Mouse (Mus musculus): Measurements from ENCODE around the gene Tmem203. TPM values are rescaled to one million over a fixed set of nuclear protein-coding genes. Genes with fewer than 3 reads are reported as not detected.

Gene Tmem203
- polyA plus RNA-seq, 1 experiment from 2014 or later, result 16.4 TPM

- Histone ChIP-seq H3K9me3 (ENCODE audit: low read depth, low read length) (no peaks in the 10 kb centered on the region), H3K4me2 (peak overlapping the region; percentile 93), H3K4me3 (ENCODE audit: low read depth, low read length) (peak overlapping the region; percentile 49), H3K9ac (peak overlapping the region; percentile 48), H3K4me1 (ENCODE audit: insufficient read depth) (0 out of 2 replicates have a peak, but pooled peaks cover 4% of the 10 kb centered on the region), H3K27ac (ENCODE audit: low read depth) (peak overlapping the region; percentile 46; the same call in 1 of the 2 replicates), H3K36me3 (ENCODE audit: insufficient read depth) (no peaks in the 10 kb centered on the region), H3K27me3 (ENCODE audit: insufficient read depth, low read length) (peaks cover 23% of the 10 kb centered on the region)
- ATAC-seq (ENCODE audit: insufficient read depth) (peak; percentile 19; the same call in 1 of the 2 replicates), DNase-seq (no peak)
- no peak for TF ChIP-seq CTCF (IDR thresholded peaks at IDR 0.05; ENCODE audit: low read depth)
- 50% methylated on average over 8 of the region's 8 CpGs for WGBS
Measured at GRCm38 (mm10) chr2:25240310-25240709, 14.9 kb upstream of the Tmem203 start.

- ATAC-seq (ENCODE audit: insufficient read depth) (peak; percentile 83), DNase-seq (peak; percentile 87)
- peak overlapping the region; percentile 93 for H3K4me2 ChIP-seq
- no peak for TF ChIP-seq CTCF (IDR thresholded peaks at IDR 0.05; ENCODE audit: low read depth)
- peak overlapping the region; percentile 48 for H3K9ac ChIP-seq
- no peaks in the 10 kb centered on the region for H3K9me3 ChIP-seq (ENCODE audit: low read depth, low read length)
- 1% methylated on average over 29 of the region's 29 CpGs for WGBS
- H3K4me3 ChIP-seq (ENCODE audit: low read depth, low read length), result peak overlapping the region; percentile 49
- H3K4me1 ChIP-seq (ENCODE audit: insufficient read depth), result 0 out of 2 replicates have a peak, but pooled peaks cover 4% of the 10 kb centered on the region
- H3K27ac ChIP-seq (ENCODE audit: low read depth), result 0 out of 2 replicates have a peak overlapping the region, but pooled peaks have one; percentile 46
- peaks cover 23% of the 10 kb centered on the region for H3K27me3 ChIP-seq (ENCODE audit: insufficient read depth, low read length)
- H3K36me3 ChIP-seq (ENCODE audit: insufficient read depth), result peaks cover 5% of the 10 kb centered on the region; the same call in 1 of the 2 replicates
Measured at GRCm38 (mm10) chr2:25240723-25241437, 14.4 kb upstream of the Tmem203 start.

GRCm38 (mm10) chr2:25241438-25241775 is 13.8 kb upstream of the Tmem203 start:
- no peak overlapping the region for H3K9ac ChIP-seq
- H3K4me3 ChIP-seq (ENCODE audit: low read depth, low read length), result peak overlapping the region; percentile 49; the same call in 1 of the 2 replicates
- 0 out of 2 replicates have a peak, but pooled peaks cover 4% of the 10 kb centered on the region for H3K4me1 ChIP-seq (ENCODE audit: insufficient read depth)
- no peaks in the 10 kb centered on the region for H3K9me3 ChIP-seq (ENCODE audit: low read depth, low read length)
- DNase-seq, result no peak
- peaks cover 23% of the 10 kb centered on the region for H3K27me3 ChIP-seq (ENCODE audit: insufficient read depth, low read length)
- H3K27ac ChIP-seq (ENCODE audit: low read depth), result no peak overlapping the region
- 8% methylated on average over 6 of the region's 6 CpGs for WGBS
- peak overlapping the region; percentile 93 for H3K4me2 ChIP-seq
- peak; percentile 21; the same call in 1 of the 2 replicates for ATAC-seq (ENCODE audit: insufficient read depth)
- H3K36me3 ChIP-seq (ENCODE audit: insufficient read depth), result peaks cover 10% of the 10 kb centered on the region; the same call in 1 of the 2 replicates
- TF ChIP-seq CTCF (IDR thresholded peaks at IDR 0.05; ENCODE audit: low read depth), result no peak

- H3K9me3 ChIP-seq (ENCODE audit: low read depth, low read length), result no peaks in the 10 kb centered on the region
- peak within 1 kb of the TSS; percentile 49 for H3K4me3 ChIP-seq (ENCODE audit: low read depth, low read length)
- WGBS, result 1% methylated on average over 59 of the region's 59 CpGs
- ATAC-seq (ENCODE audit: insufficient read depth) (no peak), DNase-seq (no peak)
- no peak for TF ChIP-seq CTCF (IDR thresholded peaks at IDR 0.05; ENCODE audit: low read depth)
- no peak within 1 kb of the TSS for H3K27ac ChIP-seq (ENCODE audit: low read depth)
- 0 out of 2 replicates have a peak, but pooled peaks cover 4% of the 10 kb centered on the region for H3K4me1 ChIP-seq (ENCODE audit: insufficient read depth)
- H3K9ac ChIP-seq, result peak within 1 kb of the TSS; percentile 60
- peaks cover 11% of the 10 kb centered on the region; the same call in 1 of the 2 replicates for H3K36me3 ChIP-seq (ENCODE audit: insufficient read depth)
- peaks cover 23% of the 10 kb centered on the region for H3K27me3 ChIP-seq (ENCODE audit: insufficient read depth, low read length)
- H3K4me2 ChIP-seq, result peak within 1 kb of the TSS; percentile 93
Measured at GRCm38 (mm10) chr2:25242101-25242506, 13.1 kb upstream of the Tmem203 start, which contains the start of the genes Rnf208 and Cysrt1. Gene Rnf208, plus strand, starts transcription at chr2:25242255. Gene Cysrt1, minus strand, starts transcription at chr2:25242452.

- no peak for DNase-seq
- H3K27me3 ChIP-seq (ENCODE audit: insufficient read depth, low read length), result peaks cover 23% of the 10 kb centered on the region
- no peak overlapping the region for H3K4me3 ChIP-seq (ENCODE audit: low read depth, low read length)
- no peaks in the 10 kb centered on the region for H3K9me3 ChIP-seq (ENCODE audit: low read depth, low read length)
- H3K4me1 ChIP-seq (ENCODE audit: insufficient read depth), result 0 out of 2 replicates have a peak, but pooled peaks cover 4% of the 10 kb centered on the region
- H3K27ac ChIP-seq (ENCODE audit: low read depth), result no peak overlapping the region
- no peak for TF ChIP-seq CTCF (IDR thresholded peaks at IDR 0.05; ENCODE audit: low read depth)
- no peak overlapping the region for H3K9ac ChIP-seq
- ATAC-seq (ENCODE audit: insufficient read depth), result no peak
- WGBS, result 64% methylated on average over 8 of the region's 8 CpGs
- H3K36me3 ChIP-seq (ENCODE audit: insufficient read depth), result peaks cover 22% of the 10 kb centered on the region
- no peak overlapping the region for H3K4me2 ChIP-seq
Measured at GRCm38 (mm10) chr2:25243342-25243741, 11.9 kb upstream of the Tmem203 start.

GRCm38 (mm10) chr2:25244144-25244543 is 11.1 kb upstream of the Tmem203 start:
- no peak overlapping the region for H3K4me2 ChIP-seq
- DNase-seq (no peak), ATAC-seq (ENCODE audit: insufficient read depth) (no peak)
- H3K4me3 ChIP-seq (ENCODE audit: low read depth, low read length), result no peak overlapping the region
- 0 out of 2 replicates have a peak, but pooled peaks cover 4% of the 10 kb centered on the region for H3K4me1 ChIP-seq (ENCODE audit: insufficient read depth)
- no peak for TF ChIP-seq CTCF (IDR thresholded peaks at IDR 0.05; ENCODE audit: low read depth)
- H3K36me3 ChIP-seq (ENCODE audit: insufficient read depth), result peaks cover 28% of the 10 kb centered on the region
- WGBS, result 91% methylated on average over 4 of the region's 4 CpGs
- H3K9me3 ChIP-seq (ENCODE audit: low read depth, low read length), result no peaks in the 10 kb centered on the region
- H3K27ac ChIP-seq (ENCODE audit: low read depth), result no peak overlapping the region
- no peak overlapping the region for H3K9ac ChIP-seq
- H3K27me3 ChIP-seq (ENCODE audit: insufficient read depth, low read length), result peaks cover 23% of the 10 kb centered on the region

Measured in lung, embryonic 14.5 days (tissue).